Mouse (Mus musculus): Measurements from ENCODE around the gene Psmb11.
A peak's percentile ranks its signal among the peaks of the same experiment; 100 is the strongest.
"Not testable (repeated sequence)": the region's sequence is repeated elsewhere in the genome, so short reads cannot be mapped to it uniquely, and the experiment has no call there.

The Psmb11 gene

GRCm38 (mm10) chr14:54603038-54603654 is 18.1 kb upstream of the Psmb11 start:
- peak; percentile 95 to 96 for DNase-seq (ENCODE audit: low spot score in 2 of 2)

- no peak for DNase-seq (ENCODE audit: low spot score in 2 of 2)
Measured at GRCm38 (mm10) chr14:54603686-54604085, 17.5 kb upstream of the Psmb11 start.

DNA sequence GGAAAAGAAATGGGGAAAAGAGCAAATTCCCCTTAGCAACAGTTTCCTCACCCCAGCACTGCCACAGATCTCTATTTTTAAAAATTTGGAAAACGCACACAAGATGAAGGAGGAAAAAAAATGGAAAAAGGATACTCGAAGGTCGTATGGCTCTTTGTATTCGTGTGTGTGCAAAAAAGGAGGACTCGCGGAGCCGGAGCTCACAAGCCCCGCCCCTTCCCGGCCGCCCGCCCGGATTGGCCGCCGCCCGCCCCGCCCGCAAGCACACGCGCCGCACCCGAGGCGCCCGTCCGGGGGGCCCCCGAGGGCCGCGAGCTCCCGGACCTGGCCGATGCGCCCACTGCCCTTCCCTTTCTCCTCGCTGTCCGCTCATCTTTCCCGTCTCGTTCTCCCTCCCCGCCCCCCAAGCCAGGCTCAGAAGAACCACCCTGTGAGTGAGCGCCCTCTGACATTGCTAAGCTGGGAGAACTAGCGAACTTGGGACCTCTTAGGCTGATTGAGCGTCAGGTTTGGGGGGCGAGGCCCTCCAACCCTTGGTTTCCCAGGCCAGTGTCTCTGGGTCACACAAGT is 15.4 kb upstream of the Psmb11 start, which contains the start of gene 4931414P19Rik:
TSS of gene 4931414P19Rik (minus strand) at position 242 of the 570 bp plus-strand sequence.
- peak; percentile 55 to 73 for DNase-seq (ENCODE audit: low spot score in 2 of 2)

DNA sequence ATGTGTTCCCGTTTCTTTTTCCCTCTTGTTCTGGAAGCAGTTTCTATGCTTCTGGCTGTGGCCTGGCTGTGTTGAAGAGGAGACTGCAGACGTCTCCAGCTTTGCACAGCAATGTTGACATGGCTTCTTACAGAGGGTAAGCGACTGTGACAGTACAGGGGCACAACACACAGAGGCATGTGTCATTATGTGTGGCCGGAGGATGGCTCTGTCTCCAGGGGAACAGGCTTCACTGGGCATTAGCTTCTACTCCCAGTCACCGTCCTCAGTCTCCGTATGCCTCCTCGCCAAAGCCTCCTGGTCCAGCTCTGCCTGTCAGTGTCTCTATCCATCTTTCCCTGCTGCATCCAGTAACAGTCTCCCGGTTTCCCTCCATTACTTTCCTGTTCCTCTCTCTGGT is 14.0 kb upstream of the Psmb11 start:
- DNase-seq (ENCODE audit: low spot score in 2 of 2) = no peak

DNA sequence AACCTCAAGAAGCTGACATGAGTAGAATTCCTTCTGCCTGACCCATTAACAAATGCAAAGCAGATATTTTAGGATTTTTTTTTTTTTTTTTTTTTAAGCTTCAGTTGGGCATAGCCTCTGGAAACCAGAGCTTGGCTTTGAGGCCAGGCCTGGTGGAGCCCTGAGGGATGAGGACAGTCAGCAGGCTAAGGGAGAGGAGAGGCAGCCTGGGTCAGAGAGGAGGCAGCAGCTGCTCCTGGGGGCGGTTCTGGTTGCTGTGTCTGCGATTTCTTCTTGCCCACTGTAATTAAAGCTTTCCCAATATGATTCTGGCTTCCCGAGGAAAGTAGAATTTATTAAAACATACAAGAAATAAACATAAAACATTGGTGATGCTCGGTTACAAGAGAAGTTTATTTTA is 12.0 kb upstream of the Psmb11 start:
- DNase-seq (ENCODE audit: low spot score in 2 of 2) = no peak

DNA sequence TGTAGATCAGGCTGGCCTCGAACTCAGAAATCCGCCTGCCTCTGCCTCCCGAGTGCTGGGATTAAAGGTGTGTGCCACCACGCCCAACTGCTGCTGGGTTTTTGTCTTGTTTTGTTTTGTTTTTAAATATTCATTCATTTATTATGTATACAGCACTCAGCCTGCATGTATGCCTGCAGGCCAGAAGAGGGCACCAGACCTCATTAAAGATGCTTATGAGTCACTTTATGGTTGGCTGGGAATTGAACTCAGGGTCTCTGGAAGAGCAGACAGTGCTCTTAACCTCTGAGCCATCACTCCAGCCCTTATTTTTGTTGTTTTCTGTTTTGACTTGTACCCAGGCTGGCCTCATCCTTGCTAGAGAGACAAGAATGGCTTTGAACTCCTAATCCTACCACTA is 11.3 kb upstream of the Psmb11 start:
- DNase-seq (ENCODE audit: low spot score in 2 of 2) = no peak

DNA sequence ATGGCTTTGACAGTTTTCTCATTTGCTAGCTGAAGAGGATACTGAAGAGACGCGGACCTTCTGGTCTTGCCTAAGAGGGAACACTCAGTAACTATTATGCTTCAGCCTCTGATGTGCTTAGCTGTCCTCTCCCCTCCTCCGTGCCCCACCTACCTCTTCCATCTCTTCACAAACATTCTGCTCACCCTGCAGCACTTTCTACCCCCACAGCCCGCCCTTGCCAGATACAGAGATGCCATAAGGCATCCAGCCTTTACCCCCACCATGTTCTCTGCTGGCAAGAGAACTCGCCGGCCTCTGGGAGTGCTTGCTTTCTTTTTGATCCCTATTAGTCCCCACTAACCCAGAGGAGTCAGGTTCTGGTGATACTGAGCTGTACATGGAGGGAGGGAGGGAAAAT is 10.6 kb upstream of the Psmb11 start:
- DNase-seq (ENCODE audit: low spot score in 2 of 2) = no peak

DNA sequence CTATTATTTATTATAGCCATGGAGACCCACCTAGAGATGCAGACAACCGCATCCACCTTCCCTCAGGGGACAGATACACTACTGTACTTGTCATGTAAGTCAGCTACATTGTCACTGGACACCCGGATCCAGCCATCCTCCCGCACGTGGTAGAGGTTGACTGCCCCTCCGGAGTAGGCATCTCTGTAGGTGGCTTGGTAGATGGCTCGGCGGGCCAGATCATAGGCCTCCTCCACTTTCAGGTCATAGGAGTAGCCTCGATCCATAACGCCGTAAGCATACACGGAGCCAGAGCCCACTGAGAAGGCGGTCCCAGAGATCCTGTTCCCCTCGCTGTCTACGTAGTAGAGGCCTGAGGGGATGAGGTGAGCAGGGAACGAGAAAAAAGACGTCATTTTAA is 7.1 kb upstream of the Psmb11 start:
- DNase-seq (ENCODE audit: low spot score in 2 of 2) = not testable (repeated sequence)

GRCm38 (mm10) chr14:54616226-54616825 is 4.9 kb upstream of the Psmb11 start:
- DNase-seq (ENCODE audit: low spot score in 2 of 2) = no peak

DNA sequence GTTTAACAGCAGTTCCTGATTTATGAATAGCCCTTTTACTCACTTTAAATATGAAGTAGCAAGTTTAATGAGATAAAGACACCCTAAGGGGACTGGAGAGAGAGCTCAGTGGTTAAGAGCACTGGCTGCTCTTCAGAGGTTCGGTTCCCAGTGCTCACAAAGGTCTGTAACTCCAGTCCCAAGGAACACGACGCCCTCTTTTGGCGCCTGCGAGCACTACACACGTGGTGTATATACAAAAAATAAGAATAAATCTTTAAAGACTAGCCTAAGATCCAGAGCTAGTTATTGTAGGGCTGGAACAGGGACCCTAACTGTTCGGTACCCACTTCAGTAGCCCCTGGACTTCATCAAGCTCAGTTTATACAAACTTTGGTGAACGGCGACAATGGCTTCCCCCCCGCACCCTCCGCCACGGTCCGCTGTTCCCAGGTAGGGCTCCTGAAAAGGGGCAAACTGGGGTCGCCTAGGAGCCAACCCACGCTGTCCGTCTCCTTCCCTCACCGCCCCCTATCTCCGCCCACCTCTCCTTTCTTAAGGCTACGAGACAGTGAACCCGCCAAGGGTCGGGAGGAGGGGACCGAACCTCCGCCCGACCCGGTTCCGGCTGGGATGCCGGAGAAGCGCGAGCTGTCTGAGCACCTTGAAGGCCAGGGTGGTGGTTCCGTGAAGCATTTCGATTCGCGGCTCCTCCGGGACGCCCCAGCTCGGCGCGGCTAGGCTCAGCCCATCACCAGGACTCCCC is 3.9 kb upstream of the Psmb11 start:
- no peak for DNase-seq (ENCODE audit: low spot score in 2 of 2)

GRCm38 (mm10) chr14:54617897-54618365 is 3.3 kb upstream of the Psmb11 start, which contains the start of gene Psmb5:
Gene Psmb5 (minus strand): TSS chr14:54618022.
- DNase-seq (ENCODE audit: low spot score in 2 of 2) = peak; percentile 81 to 87

DNA sequence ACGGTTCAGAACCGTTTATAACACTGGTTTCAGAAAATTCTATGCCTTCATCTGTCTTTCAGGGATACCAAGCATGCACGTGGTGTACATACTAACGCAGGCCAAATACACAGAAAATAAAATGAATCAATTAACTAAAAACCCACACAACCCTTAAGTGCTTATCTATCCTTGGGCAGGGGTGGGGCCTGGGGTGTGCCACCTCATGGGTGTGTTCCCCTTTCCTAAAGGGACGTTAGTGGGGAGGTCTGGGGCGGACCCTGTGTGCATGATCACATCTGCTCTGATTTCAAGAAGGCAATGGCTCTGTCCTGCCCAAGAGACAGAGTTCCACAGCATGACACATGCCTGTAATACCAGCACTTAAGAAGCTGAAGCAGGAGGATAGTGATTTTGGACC is 2.1 kb downstream of the Psmb11 start:
- DNase-seq (ENCODE audit: low spot score in 2 of 2) = no peak

DNA sequence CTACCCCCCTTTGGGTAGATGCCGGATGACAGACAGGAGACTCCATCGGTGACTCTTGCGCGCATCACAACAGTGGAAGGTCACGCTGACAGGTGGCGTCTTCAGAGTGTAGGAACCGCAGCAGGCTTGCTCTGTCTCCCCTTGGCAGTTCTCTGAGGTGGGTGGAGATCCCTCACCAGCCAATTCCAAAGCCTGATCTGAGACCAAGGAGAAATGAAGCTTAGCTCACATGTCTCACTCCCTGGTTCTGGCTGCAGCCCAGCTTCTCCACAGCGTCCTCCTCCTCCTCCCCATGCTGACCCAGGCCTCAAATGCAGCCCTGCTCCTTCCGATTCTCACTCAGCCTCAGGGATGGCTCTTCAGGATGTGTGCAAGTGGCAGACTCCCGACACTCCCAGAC is 3.7 kb downstream of the Psmb11 start:
- DNase-seq (ENCODE audit: low spot score in 2 of 2) = no peak

- DNase-seq (ENCODE audit: low spot score in 2 of 2) = no peak
Measured at GRCm38 (mm10) chr14:54628103-54628502, 6.9 kb downstream of the Psmb11 start.

- DNase-seq (ENCODE audit: low spot score in 2 of 2) = no peak
Measured at GRCm38 (mm10) chr14:54629797-54630196, 8.6 kb downstream of the Psmb11 start.

DNA sequence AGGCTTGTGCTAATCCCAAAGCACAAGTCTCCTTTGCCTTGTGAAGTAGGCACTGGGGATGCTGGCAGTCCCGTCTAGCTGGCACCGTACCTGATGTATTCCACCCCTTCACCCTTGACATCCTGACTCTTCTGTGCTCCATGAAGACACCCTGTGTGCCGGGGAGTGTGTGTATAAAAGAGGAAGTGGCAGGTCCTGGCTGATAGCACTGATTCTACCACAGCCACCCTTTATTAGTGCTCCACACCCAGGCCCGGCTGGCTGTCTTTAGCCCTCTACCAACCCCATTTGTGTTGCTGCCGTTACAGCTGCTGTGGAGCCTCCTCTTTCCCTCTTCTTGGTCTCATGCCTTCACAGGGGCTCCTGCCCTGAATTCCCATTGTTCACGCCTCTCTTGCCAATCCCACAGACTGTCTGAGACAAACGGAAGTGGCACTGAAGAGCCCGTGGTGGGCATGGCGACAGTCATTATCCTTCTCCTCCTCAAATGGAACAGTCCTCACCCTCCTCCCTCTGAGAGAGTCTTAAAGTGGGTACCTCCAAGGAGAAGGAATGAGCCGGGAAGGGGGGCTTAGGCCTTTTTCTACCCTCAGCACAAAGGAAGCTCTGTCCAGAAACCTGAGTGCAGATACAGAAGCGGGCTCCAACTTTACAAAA is 9.5 kb downstream of the Psmb11 start:
- DNase-seq (ENCODE audit: low spot score in 2 of 2) = no peak

- DNase-seq (ENCODE audit: low spot score in 2 of 2) = no peak
Measured at GRCm38 (mm10) chr14:54631240-54631599, 10.0 kb downstream of the Psmb11 start.

DNA sequence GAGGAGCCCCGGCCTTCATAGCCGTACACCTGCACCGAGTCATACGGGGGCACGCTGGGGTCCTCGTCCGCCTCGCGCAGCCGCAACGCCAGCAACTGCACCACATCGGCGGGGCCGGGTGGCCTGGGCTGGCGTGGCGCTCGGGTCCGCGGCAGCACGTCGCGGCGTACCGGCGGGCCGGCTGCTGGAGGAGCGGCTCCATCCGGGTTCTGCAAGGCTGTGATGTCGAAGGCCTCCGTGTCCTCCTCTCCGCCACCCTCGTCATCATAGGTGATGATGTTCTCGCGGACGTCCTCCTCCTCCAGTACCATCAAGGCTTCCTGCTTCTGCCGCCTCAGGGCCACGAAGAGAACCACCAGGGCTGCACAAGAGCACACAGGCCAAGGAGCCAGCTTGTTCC is 11.0 kb downstream of the Psmb11 start:
- no peak for DNase-seq (ENCODE audit: low spot score in 2 of 2)

- DNase-seq (ENCODE audit: low spot score in 2 of 2) = no peak
Measured at GRCm38 (mm10) chr14:54634182-54634581, 12.9 kb downstream of the Psmb11 start.

DNA sequence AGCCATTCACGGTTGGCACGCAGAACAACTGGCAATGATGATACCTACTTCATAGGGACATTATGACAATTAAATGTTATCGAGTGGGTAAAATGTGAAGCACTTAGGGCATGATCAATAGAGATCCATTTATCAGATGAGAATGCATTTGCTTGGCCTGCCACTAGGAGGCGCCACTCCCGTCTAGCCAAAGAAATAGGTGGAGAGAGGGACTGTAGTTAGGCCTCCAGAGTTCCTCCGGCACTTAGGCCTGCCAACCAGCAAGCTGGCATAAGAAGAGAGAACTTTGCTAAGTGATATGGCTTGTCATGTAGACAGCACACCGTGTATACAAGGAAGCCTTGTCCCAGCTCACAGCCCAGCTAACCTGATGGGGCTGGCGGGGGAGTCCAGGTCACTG is 15.7 kb downstream of the Psmb11 start:
- no peak for DNase-seq (ENCODE audit: low spot score in 2 of 2)

DNA sequence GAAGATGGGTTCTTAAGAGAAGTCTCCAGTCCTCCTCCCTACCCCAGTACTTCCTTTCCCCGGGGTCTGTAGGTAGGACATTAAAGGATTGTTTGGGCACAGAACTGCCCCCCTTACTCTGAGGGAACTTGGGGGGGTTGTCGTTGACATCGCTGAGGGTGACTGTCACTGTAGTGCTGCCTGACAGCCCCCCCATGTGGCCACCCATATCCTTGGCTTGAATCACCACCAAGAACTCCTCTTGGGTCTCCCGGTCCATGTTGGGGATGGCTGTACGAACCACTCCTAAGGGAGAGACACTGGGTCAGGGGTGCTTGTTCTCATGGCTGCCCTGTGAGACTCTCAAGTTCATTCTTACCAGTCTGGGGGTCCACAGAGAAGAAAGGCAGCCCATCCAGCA is 17.0 kb downstream of the Psmb11 start:
- DNase-seq (ENCODE audit: low spot score in 2 of 2) = no peak

DNA sequence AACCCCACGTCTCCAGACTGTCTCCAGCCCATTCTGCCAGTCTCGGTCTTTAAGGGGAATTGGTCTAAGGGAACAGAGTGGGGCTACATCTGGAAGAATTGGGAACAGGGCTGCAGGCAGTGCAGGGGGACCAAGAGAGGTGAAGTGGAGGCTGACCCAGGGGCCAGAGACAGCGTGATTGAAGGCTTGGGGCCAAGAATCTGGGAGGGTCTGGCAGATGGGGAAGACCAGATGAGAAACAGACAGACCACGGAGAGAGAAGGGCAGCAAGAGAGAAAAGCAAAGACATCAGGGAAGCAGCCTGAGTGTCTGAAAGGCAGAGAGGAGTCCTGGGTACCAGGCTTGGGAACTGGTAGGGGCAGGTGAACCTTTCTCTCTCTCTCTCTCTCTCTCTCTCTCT is 18.9 kb downstream of the Psmb11 start:
- DNase-seq (ENCODE audit: low spot score in 2 of 2) = no peak
